Mouse (Mus musculus) right cerebral cortex, postnatal 10 days (tissue): ENCODE data around the gene Dld.

Experiments used
- DNase-seq, 2 experiments: peaks; one replicate each; pipeline ENCODE4 v3.0.0; 2021; ENCODE audit warnings: low spot score in 2 of 2

Dld gene

DNA sequence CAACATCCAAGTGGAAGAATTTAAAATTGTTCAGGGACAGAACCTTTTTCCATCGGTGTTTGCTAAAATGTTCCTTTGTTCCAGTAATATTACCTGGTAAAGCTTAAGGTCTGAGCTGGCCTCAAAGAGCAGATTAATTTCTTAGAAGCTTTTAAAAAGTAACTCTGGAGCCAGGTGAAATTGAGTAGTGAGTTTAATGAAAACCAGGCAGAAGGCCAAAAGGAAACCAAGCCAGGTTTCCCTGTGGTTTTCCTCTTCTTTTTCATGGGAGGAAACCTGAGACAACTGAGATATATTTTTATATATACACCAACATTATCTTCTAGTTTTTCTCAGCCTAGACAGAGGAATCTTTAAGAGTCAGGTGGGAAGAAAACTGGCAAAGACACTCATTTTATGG is 29.7 kb downstream of the Dld start:
- peak in 1 of 2 experiments; percentile 15 for DNase-seq

DNA sequence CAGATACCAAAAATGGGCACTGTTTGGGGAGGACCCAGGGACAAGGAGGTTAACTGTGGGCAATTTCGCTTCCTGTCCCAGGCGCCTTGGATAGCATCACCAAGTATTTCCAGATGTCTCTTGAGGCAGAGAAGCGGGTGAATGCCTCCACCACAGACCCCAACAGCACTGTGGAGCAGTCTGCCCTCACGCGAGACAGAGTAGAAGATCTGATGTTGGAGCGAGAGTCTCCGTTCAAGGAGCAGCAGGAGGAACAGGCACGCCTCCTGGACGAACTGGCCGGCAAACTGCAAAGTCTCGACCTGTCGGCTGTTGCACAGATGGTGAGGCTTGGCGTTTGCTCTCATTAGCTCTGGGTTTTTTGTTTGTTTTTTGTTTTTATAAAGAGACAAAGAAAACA is 30.4 kb downstream of the Dld start:
- DNase-seq = peak in 1 of 2 experiments; percentile 21

DNA sequence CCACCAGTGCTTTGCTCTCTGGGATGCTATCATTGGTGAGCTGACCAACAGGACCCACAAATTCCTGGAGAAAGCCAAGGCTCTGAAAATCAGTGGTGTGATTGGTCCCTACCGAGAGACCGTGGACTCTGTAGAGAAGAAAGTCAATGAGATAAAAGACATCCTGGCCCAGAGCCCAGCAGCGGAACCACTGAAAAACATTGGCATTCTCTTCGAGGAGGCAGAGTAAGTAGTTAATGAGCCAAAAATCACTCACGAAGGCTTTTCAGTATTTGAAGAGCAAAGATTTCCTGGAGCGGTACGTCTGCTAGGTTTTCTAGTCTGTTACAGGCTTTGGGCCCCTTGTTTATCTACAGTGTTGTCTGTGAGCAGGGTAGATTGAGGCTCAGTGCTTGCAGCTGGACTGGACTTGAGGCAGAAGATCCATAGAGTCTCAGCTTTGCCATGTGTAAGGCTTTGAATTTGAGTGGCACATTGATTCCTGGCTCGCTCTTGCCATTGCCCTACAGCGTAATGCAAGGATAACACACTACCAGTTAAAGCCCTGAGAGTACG is 32.8 kb downstream of the Dld start:
- DNase-seq = peak; percentile 63 to 66

DNA sequence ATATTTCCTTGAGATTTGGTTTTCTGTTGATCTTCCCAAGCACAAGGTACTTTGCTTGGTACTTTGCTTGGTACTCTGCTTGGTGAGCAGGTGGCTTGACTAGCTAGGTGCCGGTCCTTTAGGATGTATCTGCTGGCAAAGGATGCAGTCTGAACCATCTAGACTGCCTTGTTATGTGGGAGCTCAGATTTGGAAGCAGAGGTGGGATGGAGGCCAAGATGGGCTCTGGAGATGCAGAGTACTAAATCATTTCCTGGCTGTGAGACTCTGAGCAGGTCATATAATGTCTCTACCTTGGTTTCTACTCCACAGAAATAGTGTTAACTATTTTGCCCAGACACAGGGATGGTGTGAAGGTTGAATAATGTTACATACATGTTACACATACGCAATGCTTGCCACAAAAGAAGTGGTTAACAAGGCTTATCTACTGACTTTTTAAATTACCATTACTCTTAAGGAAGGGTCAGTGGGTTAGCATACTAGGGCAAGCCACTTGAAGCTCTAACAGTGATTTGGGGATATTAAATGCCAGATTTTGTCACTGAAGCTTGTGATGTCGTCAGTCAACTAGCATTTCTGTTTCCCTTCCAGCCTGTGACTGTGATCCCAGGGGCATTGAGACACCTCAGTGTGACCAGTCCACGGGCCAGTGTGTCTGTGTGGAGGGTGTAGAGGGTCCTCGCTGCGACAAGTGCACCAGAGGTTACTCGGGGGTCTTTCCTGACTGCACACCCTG is 33.4 kb downstream of the Dld start:
- DNase-seq = no peak

DNA sequence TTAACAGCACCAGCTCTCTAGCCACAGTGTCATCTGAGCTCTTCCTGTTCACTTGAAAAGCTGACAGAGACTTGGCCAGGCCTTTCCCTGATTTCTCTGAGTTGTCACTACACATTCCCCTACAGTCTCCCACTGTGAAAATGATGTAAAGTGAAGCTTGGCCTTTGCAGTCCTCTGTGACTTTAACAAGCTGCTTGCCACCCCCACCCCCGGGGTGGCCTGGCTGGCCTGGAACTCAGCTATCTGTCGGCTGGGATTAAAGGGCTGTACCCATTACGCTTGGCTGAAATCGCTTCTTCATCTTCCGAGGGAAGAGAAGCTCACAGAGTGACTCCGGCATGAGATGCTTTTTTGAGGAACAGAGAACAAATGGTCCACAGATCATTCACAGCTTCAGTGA is 35.3 kb downstream of the Dld start:
- no peak for DNase-seq

DNA sequence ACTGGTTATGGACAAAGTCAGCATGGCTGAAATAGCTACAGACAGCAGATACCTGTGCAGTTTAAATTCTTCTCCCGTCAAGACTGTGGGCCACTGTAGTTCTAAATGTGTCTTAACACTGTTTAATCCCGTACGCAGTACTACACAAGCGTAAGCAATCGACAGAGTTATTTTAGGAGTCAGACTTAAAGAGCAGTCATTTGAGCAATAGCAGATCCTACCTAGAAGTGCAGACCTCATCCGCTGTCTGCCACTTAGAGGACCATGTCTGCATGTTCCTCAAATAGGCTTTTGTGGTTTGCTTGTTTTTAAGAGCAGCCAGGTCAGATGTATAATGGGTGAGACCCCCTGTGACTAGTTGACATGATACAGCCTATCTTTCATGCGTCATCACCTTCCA is 36.9 kb downstream of the Dld start:
- DNase-seq = no peak

DNA sequence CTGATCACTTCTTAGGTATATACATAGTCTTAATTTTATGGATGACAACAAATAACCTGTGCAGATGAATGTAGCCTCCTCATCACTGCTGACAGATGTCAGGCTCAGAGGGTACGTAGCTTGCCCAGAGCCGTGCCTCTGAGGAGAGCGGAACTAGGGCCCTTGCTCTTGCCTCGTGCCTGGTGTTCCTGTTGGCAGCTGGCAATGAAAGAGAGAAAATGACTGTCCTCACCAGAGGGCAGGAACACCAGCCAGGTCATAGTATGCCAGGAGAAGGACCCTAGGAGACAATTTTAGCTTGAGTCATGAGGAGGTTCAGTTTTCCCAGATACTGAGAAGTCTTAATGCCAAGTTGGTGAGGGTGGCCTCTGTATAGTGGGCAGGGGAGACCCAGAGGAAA is 38.1 kb downstream of the Dld start:
- DNase-seq = peak in 1 of 2 experiments; percentile 14

DNA sequence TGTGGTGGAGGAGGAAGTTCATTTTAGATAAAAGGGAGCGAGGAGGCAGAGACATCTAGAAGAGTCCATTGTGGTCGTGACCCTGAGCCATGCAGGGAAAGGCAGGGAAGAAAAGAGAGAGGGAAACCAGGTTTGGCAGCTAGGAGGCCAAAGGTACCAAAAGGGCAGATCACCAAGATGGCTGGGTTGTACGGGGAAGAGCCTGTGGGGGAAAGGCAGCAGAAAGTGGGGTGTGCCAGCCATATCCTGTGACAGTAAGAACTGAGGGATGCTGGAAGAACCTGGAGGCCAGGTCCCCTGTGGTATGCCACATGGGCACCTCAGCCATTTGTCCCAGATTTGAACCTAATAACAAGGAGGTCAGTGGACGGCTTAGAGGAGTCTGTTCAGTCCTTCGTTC is 39.0 kb downstream of the Dld start:
- DNase-seq = no peak

DNA sequence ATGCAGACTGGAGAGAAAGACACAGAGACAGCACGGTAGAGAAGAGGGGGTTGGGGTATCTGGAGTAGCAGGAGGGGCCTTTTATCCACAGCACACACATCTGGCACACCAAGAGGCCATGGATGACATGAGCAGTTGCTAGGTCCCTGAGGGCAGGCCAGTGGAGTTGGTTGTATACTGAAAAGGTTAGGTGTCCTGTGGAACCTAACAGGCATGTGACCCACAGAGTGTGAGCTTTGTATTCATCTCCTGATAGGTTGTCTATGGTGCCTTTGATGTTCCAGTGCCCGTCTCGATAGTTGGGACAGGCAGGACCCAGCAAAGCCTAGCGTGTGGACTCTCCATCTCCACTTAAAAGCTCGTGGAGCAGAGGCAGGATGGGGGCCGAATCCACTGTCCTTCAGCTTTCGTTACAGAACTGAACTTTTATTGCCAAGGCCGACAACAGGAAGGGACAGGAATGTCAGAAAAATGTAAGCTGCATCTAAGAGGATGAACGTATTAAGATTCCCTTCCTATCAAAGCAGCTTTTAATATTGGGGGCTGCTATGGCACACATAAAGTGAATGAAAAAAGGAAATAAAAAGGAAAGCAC is 39.5 kb downstream of the Dld start:
- DNase-seq = no peak

DNA sequence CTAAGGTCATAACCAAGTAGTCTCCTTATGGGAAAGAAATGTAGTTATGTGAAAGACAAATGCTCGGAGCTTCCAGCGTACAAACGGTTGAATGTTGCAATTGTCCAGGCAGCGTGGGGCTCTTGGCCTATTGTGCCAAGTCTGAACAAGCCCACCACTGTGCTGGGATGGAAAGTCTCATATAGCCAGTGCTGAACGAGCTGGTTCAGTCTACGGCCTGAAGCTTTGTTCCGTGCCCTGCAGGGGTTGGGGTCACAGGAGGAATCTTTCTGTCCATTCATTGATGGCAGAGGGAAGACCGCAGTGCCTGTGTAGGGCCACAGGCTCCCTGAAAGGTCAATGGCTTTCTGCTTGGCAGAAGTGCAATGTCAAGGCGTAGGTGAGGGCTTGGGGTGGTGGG is 40.6 kb downstream of the Dld start:
- no peak for DNase-seq

DNA sequence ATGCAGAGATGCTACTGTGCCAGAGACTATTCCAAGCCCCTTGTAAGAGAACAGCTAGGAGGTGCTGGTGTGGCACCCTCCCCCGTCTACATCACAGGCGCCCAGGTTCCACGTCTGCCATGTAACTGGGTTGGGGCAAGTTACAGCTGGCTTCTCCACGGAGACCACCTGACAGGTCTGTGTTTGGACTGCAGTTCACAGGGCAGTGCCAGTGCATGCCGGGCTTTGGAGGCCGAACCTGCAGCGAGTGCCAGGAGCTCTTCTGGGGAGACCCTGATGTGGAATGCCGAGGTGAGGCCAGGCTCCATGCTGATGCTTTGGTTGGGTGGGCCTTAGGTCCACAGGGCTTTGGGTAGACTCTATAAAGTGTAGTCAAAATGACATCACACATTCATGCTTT is 43.5 kb downstream of the Dld start:
- DNase-seq = no peak

DNA sequence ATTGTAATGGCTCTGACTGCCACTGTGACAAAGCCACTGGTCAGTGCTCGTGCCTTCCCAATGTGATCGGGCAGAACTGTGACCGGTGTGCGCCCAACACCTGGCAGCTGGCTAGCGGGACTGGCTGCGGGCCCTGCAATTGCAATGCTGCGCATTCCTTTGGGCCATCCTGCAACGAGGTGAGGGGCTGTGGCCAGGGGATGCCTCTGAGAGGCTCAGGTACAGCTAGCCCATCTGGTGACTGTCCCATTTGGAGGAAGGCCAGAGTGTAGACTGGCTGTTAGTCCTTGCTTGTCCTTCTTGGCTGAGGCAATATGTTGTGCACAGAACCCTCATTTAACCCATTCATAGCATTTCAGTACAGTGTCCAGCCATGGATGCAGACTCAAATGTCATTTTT is 44.2 kb downstream of the Dld start:
- DNase-seq = no peak

DNA sequence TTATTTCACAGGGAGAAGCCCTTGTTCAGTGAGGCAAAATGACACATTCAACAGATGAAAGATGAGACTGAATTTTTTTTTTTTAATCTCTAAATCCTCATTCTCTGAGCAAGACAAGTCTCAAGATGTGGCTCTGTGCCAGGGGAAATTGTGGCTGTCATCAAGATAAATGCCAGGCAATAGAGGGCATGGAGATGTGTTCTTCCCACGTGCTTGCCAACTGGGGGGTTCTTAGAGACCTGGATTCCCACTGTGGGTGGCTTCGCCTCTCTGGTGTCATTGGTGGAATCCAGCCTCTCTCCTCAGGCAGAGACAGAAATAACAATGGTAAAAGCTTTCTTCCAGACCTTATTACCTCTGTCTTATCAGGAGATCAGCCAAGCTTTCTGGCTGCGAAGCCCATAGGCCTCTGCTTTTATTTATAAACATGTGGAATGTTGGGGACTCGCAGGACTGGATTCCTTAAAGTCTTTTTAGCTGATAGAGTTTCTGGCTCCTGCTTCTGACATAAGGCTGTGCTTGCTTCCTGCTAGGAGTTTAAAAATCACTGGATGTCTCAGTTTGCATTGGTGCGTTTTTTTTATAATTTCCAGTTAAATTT is 45.1 kb downstream of the Dld start:
- peak; percentile 59 to 63 for DNase-seq

DNA sequence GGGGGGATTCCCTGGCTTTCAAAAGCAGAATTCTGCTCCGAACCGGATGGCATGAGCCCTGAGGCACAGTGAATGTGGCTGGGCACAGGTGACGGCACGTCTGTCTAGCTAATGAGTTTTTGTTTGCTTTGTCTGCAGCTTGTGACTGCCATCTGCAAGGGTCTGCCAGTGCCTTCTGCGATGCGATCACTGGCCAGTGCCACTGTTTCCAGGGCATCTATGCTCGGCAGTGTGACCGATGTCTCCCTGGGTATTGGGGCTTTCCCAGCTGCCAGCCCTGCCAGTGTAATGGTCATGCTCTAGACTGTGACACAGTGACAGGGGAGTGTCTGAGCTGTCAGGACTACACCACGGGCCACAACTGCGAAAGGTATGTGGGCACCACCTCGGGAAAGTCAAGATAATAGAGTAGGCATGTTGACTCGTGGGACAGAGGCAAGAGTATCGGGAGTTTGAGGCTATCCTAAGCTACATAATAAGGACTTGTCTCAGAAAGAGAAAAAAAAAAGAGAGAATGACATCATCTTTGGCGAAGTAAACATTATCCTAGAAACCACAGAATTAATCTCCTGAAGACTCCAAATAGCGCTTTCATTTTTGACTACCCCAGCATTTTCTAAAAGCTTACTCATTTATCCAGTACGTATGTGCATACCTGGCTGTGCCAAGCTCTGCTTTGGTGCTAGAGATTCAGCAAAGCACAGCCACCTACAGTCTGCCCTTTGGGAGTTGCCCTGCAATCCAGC is 48.3 kb downstream of the Dld start:
- DNase-seq = no peak

DNA sequence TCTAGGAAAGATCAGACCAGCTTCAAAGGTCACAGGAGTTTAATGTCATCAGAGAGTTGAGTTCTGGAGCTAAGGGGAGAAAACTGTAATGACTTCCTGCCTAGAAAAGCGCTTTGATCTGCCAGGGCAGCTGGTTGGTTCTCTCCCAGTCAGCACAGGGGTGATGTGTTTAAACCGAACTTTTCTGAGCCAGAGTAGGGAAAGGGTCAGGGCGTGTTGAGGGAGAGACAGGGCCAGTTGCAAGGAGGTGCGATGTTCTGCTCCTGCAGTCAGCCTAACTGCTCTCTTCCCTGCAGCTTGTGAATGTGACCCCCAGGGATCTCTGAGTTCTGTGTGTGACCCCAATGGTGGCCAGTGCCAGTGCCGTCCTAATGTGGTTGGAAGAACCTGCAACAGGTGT is 49.0 kb downstream of the Dld start:
- no peak for DNase-seq

DNA sequence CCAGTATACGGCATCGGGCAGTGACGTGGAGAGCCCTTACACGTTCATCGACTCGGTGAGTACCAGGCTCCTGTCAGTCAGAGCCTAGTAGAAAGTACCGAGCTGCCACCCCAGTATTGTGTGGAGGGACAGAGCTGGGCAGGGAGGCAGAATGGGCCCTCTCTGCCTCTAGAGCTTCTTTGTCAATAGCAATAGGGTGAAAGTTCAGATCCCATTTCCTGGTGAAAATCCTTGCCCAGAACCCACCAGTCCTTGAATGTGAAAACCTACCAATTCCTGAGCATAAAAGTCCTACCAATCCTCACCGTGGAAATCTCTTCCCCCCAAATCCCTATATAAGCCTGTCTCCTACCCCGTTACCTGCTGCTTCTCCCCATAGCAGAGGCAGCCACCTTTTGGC is 51.0 kb downstream of the Dld start:
- DNase-seq = no peak

DNA sequence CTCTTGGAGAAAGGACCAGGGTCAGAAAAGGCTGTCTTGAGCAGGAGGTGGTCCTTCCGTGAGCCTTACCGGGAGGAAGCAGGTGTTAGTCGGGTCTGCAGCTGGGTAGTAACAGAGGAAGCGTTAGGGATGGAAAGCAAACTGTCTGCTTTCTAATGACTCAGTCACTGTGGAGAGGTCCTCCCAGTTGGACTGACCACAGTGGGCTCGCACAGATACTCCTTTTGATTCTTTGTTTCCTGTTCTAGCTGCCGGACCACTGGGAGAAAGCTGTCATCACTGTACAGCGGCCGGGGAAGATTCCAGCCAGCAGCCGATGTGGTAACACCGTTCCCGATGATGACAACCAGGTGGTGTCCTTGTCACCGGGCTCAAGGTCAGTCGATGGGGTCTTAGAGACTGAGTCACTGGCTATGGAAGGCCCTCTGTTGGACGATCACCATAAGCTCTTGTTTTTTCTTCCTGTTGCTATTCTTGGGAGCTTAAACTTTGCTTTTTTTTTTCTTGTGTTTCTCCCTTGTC is 51.5 kb downstream of the Dld start:
- DNase-seq = no peak

DNA sequence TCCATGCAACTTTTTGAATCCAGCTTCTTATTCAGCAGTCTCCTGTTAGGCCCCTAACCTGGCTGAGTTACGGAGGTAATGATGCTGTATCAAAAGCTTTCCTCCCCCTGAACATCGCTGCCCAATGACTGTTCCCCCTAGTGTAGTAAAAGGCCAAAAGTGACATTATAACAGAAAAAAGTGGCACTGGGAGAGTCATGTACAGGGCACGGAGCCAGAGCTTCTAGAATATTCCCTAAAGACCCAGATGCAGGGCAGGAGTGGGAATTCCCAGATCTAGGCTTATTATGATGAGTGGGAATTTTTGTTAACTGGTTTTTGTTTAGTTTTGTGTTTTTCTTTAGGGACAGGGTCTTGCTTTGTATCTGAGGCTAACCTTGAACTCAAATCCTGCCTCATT is 52.1 kb downstream of the Dld start:
- DNase-seq = no peak

DNA sequence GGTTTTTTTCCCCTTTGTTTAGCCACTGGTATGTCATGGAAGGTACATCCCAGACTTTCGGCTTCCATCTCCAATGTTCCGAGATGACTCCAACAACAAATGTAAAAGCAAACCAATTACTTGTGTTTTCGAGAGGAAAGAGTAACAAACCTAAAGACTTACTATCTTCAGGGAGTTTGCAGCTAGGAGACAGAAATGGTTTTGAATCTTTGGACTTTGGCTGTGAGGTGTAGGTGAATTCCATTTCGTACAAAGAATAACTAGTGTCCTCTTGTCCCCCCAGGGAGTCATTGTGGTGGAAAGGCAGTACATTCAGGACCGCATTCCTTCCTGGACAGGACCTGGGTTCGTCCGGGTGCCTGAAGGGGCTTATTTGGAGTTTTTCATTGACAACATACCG is 52.7 kb downstream of the Dld start:
- no peak for DNase-seq

DNA sequence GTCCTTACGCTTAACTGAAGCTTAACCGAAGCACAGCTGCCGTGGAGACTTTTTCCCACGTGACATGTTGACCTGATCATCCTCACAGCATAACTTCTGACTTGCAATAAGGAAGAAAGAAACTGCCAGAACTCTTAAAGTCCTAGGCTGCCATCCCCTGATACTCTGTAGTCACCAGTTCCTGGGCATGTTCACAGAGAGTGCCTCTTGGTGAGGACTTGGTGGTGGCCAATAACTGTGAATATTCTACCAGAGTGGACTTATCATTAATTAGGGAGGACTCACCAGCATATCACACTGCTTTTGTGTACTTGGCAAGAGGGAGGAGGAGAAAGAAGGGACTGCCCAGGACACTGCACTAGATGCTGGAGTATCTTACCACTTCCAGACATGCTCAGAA is 53.1 kb downstream of the Dld start:
- DNase-seq = no peak

DNA sequence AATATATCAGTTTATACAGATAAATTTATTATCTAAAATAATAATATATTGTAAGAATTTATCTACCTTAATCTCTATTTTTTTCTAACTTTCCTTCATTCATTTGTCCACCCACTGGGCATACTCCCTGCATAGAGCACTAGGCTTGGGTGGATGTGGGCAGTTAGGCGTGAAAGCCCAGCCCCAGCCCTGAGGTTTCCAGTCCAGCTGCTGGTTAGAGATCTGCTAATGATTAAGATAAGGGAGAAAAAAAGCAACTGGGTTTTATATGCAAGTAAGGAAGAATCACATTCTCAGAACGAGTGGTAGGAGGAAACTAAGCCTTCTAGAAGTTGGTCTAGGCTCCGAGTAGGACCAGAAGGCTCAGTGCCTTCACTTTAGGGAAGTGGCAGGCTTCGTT is 55.2 kb downstream of the Dld start:
- DNase-seq = no peak

DNA sequence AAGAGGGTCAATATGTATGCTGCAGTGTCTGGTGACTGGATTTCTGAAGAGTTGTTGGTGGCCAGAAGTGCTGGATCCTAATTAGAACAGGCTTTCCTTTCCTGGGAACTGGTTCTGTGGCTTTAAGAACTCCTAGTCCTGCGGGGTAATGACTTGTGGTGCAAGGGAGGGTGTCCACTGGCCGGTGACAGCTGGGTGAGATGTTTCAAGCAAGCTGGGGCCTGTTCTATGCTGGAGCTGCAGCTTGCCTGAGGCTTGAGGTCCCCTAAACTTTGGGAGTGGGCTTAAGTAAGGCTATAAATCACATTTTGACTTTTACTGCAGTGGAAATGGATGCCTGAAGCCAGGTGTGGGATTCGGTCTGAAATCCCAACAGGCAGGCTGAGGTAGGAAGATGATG is 55.7 kb downstream of the Dld start:
- DNase-seq = no peak
